Mouse (Mus musculus) Muller cell, postnatal 12 days (primary cell): ENCODE results near the gene Srsf11.

ENCODE experiments used
- DNase-seq: peaks from one replicate; pipeline ENCODE4 v3.0.0-alpha.2; 2015; ENCODE audit errors: inconsistent ontology term

Gene Srsf11

DNA sequence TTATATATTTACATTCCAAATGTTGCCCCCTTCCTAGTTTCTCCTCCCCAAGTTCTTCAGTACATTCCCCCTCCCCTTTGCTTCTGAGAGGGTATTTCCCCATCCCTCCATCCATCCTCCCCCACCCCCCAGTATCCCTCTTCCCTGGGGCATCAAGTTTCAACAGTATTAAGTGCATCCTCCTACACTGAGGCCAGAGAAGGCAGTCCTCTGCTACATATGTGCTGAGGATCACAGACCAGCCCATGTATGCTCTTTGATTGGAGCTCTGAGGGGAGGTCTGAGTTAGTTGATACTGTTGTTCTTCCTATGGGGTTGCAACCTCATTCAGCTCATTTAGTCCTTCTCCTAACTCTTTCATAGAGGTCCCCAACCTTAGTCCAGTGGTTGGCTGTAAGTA lies 56.8 kb downstream of the Srsf11 start:
- no peak for DNase-seq

DNA sequence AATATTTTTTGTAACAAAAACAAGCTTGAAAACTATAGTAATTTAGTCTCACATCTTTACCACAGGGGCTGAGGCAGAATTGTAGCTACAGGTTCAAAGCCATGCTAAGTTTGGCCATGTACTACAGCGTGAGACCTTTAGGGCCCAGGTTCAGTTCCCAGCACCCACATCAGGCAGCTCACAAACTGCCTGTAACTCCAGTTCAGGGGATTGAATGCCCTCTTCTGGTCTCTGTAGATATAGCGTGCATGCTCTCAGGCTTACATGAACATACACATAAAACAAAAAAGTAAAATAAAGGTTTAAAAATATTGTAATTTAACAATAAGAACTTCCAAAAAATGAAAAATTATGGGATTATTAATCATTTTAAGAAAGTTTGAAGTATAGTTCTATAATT lies 63.2 kb downstream of the Srsf11 start:
- DNase-seq = no peak

DNA sequence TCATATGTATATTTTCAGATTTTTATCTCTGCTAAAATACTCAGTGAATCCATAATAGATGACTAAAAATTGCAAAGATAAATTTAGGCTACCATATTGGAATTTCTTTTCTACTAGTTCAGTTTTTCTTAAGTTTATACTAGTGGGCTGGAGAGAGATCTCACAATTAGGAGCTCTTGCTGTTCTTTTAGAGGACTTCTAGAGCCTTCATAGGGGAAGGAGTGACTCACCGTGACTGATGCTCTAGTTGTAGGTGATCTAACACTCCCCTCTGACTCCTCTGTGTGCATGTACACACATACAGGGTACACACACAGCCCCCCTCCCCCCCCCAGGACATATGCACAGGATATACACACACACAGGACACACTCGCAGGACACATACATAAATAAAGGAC lies 65.3 kb downstream of the Srsf11 start:
- DNase-seq = no peak
